Mouse (Mus musculus): ENCODE measurements around the gene Dok7.

Dok7 gene

DNA sequence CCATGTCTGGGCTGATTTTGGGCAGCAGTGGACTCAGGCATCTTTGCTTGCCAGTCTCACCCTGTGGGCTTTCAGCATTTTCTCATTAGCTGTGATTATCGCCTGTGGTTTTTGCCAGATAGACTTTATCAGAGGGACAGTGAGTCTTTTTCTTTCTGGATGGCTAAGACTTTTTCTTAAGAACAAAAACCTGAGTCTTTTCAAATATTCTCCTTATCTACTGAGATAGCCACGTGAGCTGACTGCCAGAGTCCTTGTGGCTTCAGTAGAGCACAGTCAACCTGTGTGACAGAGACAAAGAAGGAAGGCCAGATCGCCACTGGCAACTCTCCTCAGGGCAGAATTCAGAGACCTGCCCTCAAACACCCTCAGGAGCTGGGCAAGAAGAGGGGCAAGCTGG, 61.1 kb downstream of the Dok7 start:
- no peak for DNase-seq (ENCODE audit: low spot score in 2 of 2)

- DNase-seq (ENCODE audit: low spot score in 2 of 2): no peak
Measured at GRCm38 (mm10) chr5:35118418-35118817, 61.9 kb downstream of the Dok7 start.

DNA sequence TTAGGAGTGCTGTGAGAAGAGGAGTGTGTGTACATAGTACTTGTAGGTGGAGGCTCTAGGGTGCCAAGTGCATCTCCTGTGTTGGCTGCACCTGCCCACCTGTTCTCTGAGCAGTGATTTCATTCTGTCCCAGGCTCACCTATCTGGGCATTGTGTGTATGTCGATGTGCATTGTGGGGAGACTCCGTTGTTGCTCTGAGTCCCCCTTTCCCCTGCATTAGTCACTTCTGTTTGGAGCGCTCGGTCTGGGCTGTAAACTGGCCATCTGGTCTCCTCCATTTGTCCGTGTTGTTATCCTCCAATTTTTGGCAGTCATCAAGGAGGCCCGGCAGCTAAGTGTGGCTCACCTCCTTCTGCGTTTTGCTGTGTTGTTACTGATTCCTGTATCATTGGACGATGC, 63.5 kb downstream of the Dok7 start:
- no peak for DNase-seq (ENCODE audit: low spot score in 2 of 2)

- DNase-seq (ENCODE audit: low spot score in 2 of 2): no peak
Measured at GRCm38 (mm10) chr5:35129208-35129607, 72.6 kb downstream of the Dok7 start.

GRCm38 (mm10) chr5:35129767-35130191, 73.2 kb downstream of the Dok7 start:
- no peak for DNase-seq (ENCODE audit: low spot score in 2 of 2)

GRCm38 (mm10) chr5:35131237-35131636, 74.7 kb downstream of the Dok7 start:
- DNase-seq (ENCODE audit: low spot score in 2 of 2): no peak

GRCm38 (mm10) chr5:35131773-35132172, 75.2 kb downstream of the Dok7 start:
- DNase-seq (ENCODE audit: low spot score in 2 of 2): peak; percentile 68 to 86

- no peak for DNase-seq (ENCODE audit: low spot score in 2 of 2)
Measured at GRCm38 (mm10) chr5:35132278-35132980, 75.9 kb downstream of the Dok7 start.

DNA sequence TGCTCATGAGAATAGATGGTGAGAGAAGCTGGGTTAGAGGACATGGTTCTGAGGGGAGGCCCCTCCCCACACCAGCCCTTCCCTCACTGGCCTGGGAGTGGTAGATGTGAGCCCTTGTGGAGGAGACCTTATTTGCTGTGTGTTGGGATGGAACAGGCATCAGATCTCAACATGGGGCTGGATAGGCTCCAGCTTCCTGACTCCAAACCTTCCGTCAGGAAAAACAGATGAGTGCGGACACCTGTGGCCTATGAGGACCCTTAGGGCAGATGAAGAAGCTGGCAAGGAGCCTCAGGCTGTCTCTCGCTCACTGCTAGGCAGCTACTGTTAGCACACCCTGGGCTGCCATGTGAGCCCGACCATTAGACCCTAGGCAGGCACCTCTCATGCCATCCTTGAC, 76.9 kb downstream of the Dok7 start:
- DNase-seq (ENCODE audit: low spot score in 2 of 2): no peak

DNA sequence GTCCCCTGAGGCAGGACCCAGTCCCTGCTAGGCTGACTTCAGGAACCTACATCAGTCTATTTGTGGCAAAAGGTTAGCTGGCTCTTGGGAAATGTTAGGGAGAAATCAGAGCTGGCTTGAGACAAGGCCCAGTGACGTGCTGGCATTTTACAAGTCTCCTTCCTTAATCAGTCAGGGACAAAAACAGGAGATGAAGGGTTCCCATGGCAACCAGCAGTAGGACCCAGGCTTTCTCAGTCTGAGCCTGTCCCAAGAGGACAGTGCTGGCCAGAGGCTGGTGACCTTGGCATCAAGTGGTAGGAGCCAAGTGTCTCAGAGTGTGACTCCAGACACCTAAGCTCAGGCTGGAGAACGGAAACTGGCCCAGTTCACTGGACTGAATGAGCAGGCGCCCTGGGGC, 77.7 kb downstream of the Dok7 start:
- no peak for DNase-seq (ENCODE audit: low spot score in 2 of 2)

- DNase-seq (ENCODE audit: low spot score in 2 of 2): no peak
Measured at GRCm38 (mm10) chr5:35135903-35136302, 79.3 kb downstream of the Dok7 start.
